Mouse (Mus musculus) G1E (cell line): ENCODE data around the gene Slc4a8.

Source experiments
- CTCF ChIP-seq: IDR thresholded peaks from 2 replicates; pipeline ENCODE4 v1.5.1; 2012; ENCODE audit warnings: low read depth, low read length, inconsistent platforms, mixed read lengths
- GATA1 ChIP-seq: IDR thresholded peaks from 2 replicates; pipeline ENCODE4 v1.6.1; 2012; ENCODE audit warnings: borderline replicate concordance, low read length, inconsistent platforms, mixed read lengths
- POLR2AphosphoS5 ChIP-seq: IDR thresholded peaks from 2 replicates; pipeline ENCODE4 v1.6.1; 2012; ENCODE audit warnings: low read depth, low read length, inconsistent platforms; ENCODE audit not compliant: insufficient replicate concordance
- TAL1 ChIP-seq: conservative IDR thresholded peaks from 2 replicates; pipeline ENCODE4 v1.6.1; 2012; ENCODE audit warnings: low read depth, low read length, inconsistent platforms, mixed read lengths

DNA sequence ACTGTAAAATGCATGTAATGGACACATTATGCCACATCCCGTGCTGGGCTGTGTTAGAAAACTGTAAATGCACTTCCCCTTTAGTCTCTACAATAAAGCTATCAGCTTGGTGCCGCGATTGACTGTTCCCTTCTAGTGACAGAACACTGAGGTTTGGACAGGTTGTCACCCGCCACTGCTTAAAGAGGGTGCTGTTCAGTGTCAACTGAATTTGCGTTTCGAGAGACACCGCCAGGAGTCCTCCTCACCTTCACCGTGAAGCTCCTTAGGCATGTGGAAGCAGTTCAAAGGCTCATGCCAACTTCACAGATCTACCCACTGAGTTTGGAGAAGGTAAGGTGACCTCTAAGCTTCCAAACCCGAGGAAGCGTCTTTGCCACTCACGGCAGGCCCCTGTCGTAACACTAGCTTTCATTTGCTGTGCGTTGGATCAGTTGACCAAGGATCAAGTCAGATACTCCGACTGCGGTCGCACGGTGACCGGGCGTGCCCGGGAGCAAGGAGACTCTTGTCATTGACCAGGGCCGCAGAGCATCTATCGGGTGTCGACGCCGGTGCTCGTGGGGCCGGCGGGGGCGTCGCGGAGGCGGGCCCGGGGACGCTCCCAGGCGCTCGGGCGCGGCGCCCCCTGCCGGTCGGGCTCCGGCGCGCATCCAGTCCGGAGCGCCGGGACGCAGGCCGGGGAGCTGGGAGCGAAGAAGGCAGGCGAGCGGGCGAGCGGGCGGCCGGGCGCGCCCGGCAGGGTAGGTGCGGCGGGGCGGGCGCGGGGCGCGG lies 108.6 kb downstream of the Slc4a8 start:
- TF ChIP-seq CTCF (no peak), POLR2AphosphoS5 (no peak), GATA1 (no peak), TAL1 (no peak)
